Mouse (Mus musculus): ENCODE data around the gene Adora3. TPM values are rescaled to one million over a fixed set of nuclear protein-coding genes. Genes with fewer than 3 reads are reported as not detected.

Adora3 gene
- 0.27 and 0.42 TPM in 2 replicates for polyA plus RNA-seq (2015; fragmentation: Nextera tagmentation; extraction: Ambion mirVana)

GRCm38 (mm10) chr3:105870558-105870957, at the start of gene Adora3, which contains the start of gene Tmigd3:
TSS of gene Adora3 (plus strand) at chr3:105870858.
TSS of gene Tmigd3 (plus strand) at chr3:105870903.
- Histone ChIP-seq H3K36me3 (no peaks in the 10 kb centered on the region), H3K27ac (replicated peaks) (no peak within 1 kb of the TSS), H3K9me3 (replicated peaks) (no peaks in the 10 kb centered on the region), H3K4me1 (0 out of 2 replicates have a peak, but pooled peaks cover 2% of the 10 kb centered on the region), H3K9ac (replicated peaks) (no peak within 1 kb of the TSS), H3K4me3 (replicated peaks) (no peak within 1 kb of the TSS), H3K4me2 (no peak within 1 kb of the TSS), H3K27me3 (replicated peaks) (no peaks in the 10 kb centered on the region)
- 90% methylated on average over 3 of the region's 3 CpGs for WGBS
- no peak for ATAC-seq (ENCODE audit: low FRiP score)

DNA sequence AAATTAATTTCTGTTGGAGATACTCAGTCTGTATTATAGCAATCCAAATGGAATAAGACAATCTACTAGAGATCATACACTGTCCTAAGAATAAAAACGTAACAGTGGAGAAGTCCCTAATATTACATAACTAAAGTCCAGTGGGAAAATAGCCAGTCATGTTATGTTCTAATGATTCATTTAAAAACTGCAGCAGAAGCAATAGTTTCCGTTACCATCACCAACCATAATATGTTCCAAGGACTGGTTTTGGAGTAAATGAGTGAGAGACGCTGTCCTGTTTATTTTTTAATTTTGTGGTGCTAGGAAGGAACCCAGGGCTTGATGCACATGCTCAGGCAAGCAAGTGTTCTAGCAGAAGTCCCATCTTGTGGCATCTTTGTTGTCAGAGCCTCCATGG, 49.2 kb upstream of the Adora3 start:
- 96% methylated on average over 3 of the region's 3 CpGs for WGBS
- no peaks in the 10 kb centered on the region for H3K4me1 ChIP-seq
- no peak overlapping the region for H3K4me3 ChIP-seq (replicated peaks)
- H3K9ac ChIP-seq (replicated peaks), result no peak overlapping the region
- H3K9me3 ChIP-seq (replicated peaks), result no peaks in the 10 kb centered on the region
- no peak for ATAC-seq (ENCODE audit: low FRiP score)
- no peaks in the 10 kb centered on the region for H3K27me3 ChIP-seq (replicated peaks)
- no peak overlapping the region for H3K27ac ChIP-seq (replicated peaks)
- no peak overlapping the region for H3K4me2 ChIP-seq
- H3K36me3 ChIP-seq, result no peaks in the 10 kb centered on the region

DNA sequence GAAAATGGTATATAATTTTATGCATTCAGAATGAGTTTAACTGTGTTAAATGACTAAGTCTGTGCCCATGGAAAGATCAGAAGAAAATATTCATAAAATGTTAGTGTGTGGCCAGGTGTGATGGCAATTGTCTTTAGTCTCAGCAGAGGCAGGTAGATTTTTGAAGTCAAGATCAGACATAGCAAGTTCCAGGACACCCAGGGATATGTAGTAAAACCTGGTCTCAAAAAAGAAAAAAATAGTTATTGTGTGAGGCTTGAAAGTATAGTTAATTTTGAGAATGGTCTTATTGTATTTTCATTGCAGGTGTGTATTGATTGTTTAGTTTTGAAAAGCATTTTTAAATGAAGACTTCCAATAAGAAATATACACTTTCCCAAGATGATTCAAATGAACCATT, 47.0 kb upstream of the Adora3 start:
- Histone ChIP-seq H3K36me3 (no peaks in the 10 kb centered on the region), H3K4me2 (no peak overlapping the region), H3K4me3 (replicated peaks) (no peak overlapping the region), H3K4me1 (no peaks in the 10 kb centered on the region), H3K9me3 (replicated peaks) (no peaks in the 10 kb centered on the region), H3K9ac (replicated peaks) (no peak overlapping the region), H3K27ac (replicated peaks) (no peak overlapping the region), H3K27me3 (replicated peaks) (no peaks in the 10 kb centered on the region)
- ATAC-seq (ENCODE audit: low FRiP score), result no peak

GRCm38 (mm10) chr3:105824103-105824502, 46.6 kb upstream of the Adora3 start:
- no peak for ATAC-seq (ENCODE audit: low FRiP score)
- Histone ChIP-seq H3K36me3 (no peaks in the 10 kb centered on the region), H3K4me2 (no peak overlapping the region), H3K9ac (replicated peaks) (no peak overlapping the region), H3K4me3 (replicated peaks) (no peak overlapping the region), H3K27me3 (replicated peaks) (no peaks in the 10 kb centered on the region), H3K9me3 (replicated peaks) (no peaks in the 10 kb centered on the region), H3K4me1 (no peaks in the 10 kb centered on the region), H3K27ac (replicated peaks) (no peak overlapping the region)
- 73% methylated on average over 5 of the region's 5 CpGs for WGBS

GRCm38 (mm10) chr3:105824704-105825103, 46.0 kb upstream of the Adora3 start:
- no peak overlapping the region for H3K4me2 ChIP-seq
- no peak overlapping the region for H3K4me3 ChIP-seq (replicated peaks)
- no peaks in the 10 kb centered on the region for H3K36me3 ChIP-seq
- WGBS, result 59% methylated on average over 2 of the region's 2 CpGs
- H3K4me1 ChIP-seq, result no peaks in the 10 kb centered on the region
- no peaks in the 10 kb centered on the region for H3K27me3 ChIP-seq (replicated peaks)
- ATAC-seq (ENCODE audit: low FRiP score), result no peak
- no peak overlapping the region for H3K27ac ChIP-seq (replicated peaks)
- H3K9me3 ChIP-seq (replicated peaks), result no peaks in the 10 kb centered on the region
- H3K9ac ChIP-seq (replicated peaks), result no peak overlapping the region

- H3K9me3 ChIP-seq (replicated peaks), result no peaks in the 10 kb centered on the region
- H3K4me3 ChIP-seq (replicated peaks), result no peak overlapping the region
- H3K27me3 ChIP-seq (replicated peaks), result no peaks in the 10 kb centered on the region
- H3K4me1 ChIP-seq, result no peaks in the 10 kb centered on the region
- 72% methylated on average over 7 of the region's 7 CpGs for WGBS
- no peak overlapping the region for H3K4me2 ChIP-seq
- H3K27ac ChIP-seq (replicated peaks), result no peak overlapping the region
- no peak for ATAC-seq (ENCODE audit: low FRiP score)
- no peak overlapping the region for H3K9ac ChIP-seq (replicated peaks)
- no peaks in the 10 kb centered on the region for H3K36me3 ChIP-seq
Measured at GRCm38 (mm10) chr3:105825501-105826161, 45.0 kb upstream of the Adora3 start.

GRCm38 (mm10) chr3:105831584-105831983, 39.1 kb upstream of the Adora3 start:
- H3K4me1 ChIP-seq, result no peaks in the 10 kb centered on the region
- no peak overlapping the region for H3K27ac ChIP-seq (replicated peaks)
- H3K27me3 ChIP-seq (replicated peaks), result no peaks in the 10 kb centered on the region
- H3K4me2 ChIP-seq, result no peak overlapping the region
- no peaks in the 10 kb centered on the region for H3K9me3 ChIP-seq (replicated peaks)
- 95% methylated on average over 3 of the region's 3 CpGs for WGBS
- H3K36me3 ChIP-seq, result no peaks in the 10 kb centered on the region
- no peak overlapping the region for H3K9ac ChIP-seq (replicated peaks)
- H3K4me3 ChIP-seq (replicated peaks), result no peak overlapping the region
- no peak for ATAC-seq (ENCODE audit: low FRiP score)

GRCm38 (mm10) chr3:105835875-105836274, 34.8 kb upstream of the Adora3 start:
- Histone ChIP-seq H3K36me3 (no peaks in the 10 kb centered on the region), H3K9me3 (replicated peaks) (no peaks in the 10 kb centered on the region), H3K27me3 (replicated peaks) (no peaks in the 10 kb centered on the region), H3K4me3 (replicated peaks) (no peak overlapping the region), H3K9ac (replicated peaks) (no peak overlapping the region), H3K4me2 (no peak overlapping the region), H3K4me1 (no peaks in the 10 kb centered on the region), H3K27ac (replicated peaks) (no peak overlapping the region)
- no peak for ATAC-seq (ENCODE audit: low FRiP score)
- WGBS, result 65% methylated on average over 3 of the region's 3 CpGs

GRCm38 (mm10) chr3:105836883-105837282, 33.8 kb upstream of the Adora3 start:
- no peak overlapping the region for H3K4me3 ChIP-seq (replicated peaks)
- H3K9me3 ChIP-seq (replicated peaks), result no peaks in the 10 kb centered on the region
- no peak overlapping the region for H3K4me2 ChIP-seq
- no peaks in the 10 kb centered on the region for H3K27me3 ChIP-seq (replicated peaks)
- WGBS, result 94% methylated on average over 3 of the region's 3 CpGs
- H3K36me3 ChIP-seq, result no peaks in the 10 kb centered on the region
- ATAC-seq (ENCODE audit: low FRiP score), result no peak
- no peaks in the 10 kb centered on the region for H3K4me1 ChIP-seq
- no peak overlapping the region for H3K9ac ChIP-seq (replicated peaks)
- no peak overlapping the region for H3K27ac ChIP-seq (replicated peaks)

DNA sequence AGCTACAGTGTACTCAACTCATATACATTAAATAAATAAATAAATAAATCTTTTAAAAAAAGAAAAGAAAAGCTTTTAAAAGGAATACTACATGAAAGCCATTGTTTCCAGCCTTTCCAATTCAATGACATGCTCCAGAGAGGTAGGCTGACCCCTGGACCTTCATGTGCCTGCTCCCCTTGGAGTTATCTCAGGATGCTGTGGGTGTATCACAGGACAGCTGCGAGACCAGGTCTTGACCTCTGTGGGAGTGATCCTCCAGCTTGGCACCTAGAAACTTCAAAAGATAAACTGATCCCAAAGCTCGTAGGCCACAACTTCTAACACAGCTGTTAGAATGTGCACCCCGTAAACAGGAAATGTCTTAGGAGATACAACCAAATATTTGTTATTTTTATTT, 32.0 kb upstream of the Adora3 start:
- H3K4me2 ChIP-seq, result no peak overlapping the region
- no peaks in the 10 kb centered on the region for H3K36me3 ChIP-seq
- H3K27ac ChIP-seq (replicated peaks), result no peak overlapping the region
- 85% methylated on average over 3 of the region's 3 CpGs for WGBS
- H3K9me3 ChIP-seq (replicated peaks), result no peaks in the 10 kb centered on the region
- H3K9ac ChIP-seq (replicated peaks), result no peak overlapping the region
- no peak overlapping the region for H3K4me3 ChIP-seq (replicated peaks)
- no peaks in the 10 kb centered on the region for H3K27me3 ChIP-seq (replicated peaks)
- ATAC-seq (ENCODE audit: low FRiP score), result no peak
- no peaks in the 10 kb centered on the region for H3K4me1 ChIP-seq

DNA sequence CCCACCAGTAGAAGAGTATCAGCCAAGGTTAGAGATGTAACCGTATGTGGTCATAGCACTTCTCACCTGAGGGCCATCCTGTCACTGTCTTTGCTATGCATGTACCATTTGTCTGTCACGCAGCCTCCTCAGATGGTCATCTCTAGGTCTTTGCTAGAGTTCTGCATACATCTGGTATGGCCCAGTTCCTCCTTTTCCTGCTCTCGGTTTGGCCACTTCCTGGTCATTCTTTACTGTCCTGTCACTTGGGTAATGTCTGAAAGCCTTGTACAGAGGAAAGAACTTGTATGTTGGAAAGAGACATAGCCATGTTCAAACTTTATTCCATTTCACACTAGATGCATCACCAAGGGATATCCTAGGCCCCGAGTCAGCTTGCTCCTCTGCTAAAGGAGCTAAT, 30.8 kb upstream of the Adora3 start:
- Histone ChIP-seq H3K27ac (replicated peaks) (no peak overlapping the region), H3K4me3 (replicated peaks) (no peak overlapping the region), H3K9me3 (replicated peaks) (no peaks in the 10 kb centered on the region), H3K4me1 (no peaks in the 10 kb centered on the region), H3K36me3 (no peaks in the 10 kb centered on the region), H3K9ac (replicated peaks) (no peak overlapping the region), H3K4me2 (no peak overlapping the region), H3K27me3 (replicated peaks) (no peaks in the 10 kb centered on the region)
- ATAC-seq (ENCODE audit: low FRiP score), result no peak
- 90% methylated on average over 4 of the region's 4 CpGs for WGBS

GRCm38 (mm10) chr3:105846294-105847069, 24.2 kb upstream of the Adora3 start:
- no peak overlapping the region for H3K9ac ChIP-seq (replicated peaks)
- no peaks in the 10 kb centered on the region for H3K4me1 ChIP-seq
- H3K4me2 ChIP-seq, result no peak overlapping the region
- no peaks in the 10 kb centered on the region for H3K27me3 ChIP-seq (replicated peaks)
- no peak overlapping the region for H3K4me3 ChIP-seq (replicated peaks)
- H3K27ac ChIP-seq (replicated peaks), result no peak overlapping the region
- no peaks in the 10 kb centered on the region for H3K9me3 ChIP-seq (replicated peaks)
- H3K36me3 ChIP-seq, result no peaks in the 10 kb centered on the region
- ATAC-seq (ENCODE audit: low FRiP score), result no peak
- WGBS, result 72% methylated on average over 7 of the region's 7 CpGs

All from neural tube, embryonic 15.5 days (tissue).